Mouse (Mus musculus) heart, embryonic 16.5 days (tissue): ENCODE measurements around the gene Rhox11. TPM values are rescaled to one million over a fixed set of nuclear protein-coding genes. Genes with fewer than 3 reads are reported as not detected.
"Not testable (repeated sequence)": the region's sequence is repeated elsewhere in the genome, so short reads cannot be mapped to it uniquely, and the experiment has no call there.

ENCODE experiments used
- ATAC-seq: fragments of 200-750 bp; cut with Nextera tagmentation; replicated peaks from 2 replicates; pipeline ENCODE4 v1.8.0; 2017; ENCODE audit warnings: moderate number of reproducible peaks; ENCODE audit not compliant: insufficient read depth, low FRiP score; ENCODE audit errors: extremely low read depth
- H3K27ac ChIP-seq: fragments of 300-500 bp; sonication (generic); 2 replicates; pipeline ENCODE4 v1.5.1; 2014; ENCODE audit warnings: mild to moderate bottlenecking, low read length, control low read depth, moderate library complexity
- H3K27me3 ChIP-seq: fragments of 300-500 bp; sonication (generic); 2 replicates; pipeline ENCODE4 v1.6.1; 2014; ENCODE audit warnings: low read length, mixed read lengths; ENCODE audit not compliant: control insufficient read depth, insufficient read depth
- H3K36me3 ChIP-seq: fragments of 300-500 bp; sonication (generic); 2 replicates; pipeline ENCODE4 v1.6.1; 2014; ENCODE audit not compliant: control insufficient read depth, insufficient read depth
- H3K4me1 ChIP-seq: fragments of 300-500 bp; sonication (generic); 2 replicates; pipeline ENCODE4 v1.6.1; 2014; ENCODE audit warnings: low read length, mixed read lengths; ENCODE audit not compliant: control insufficient read depth, insufficient read depth
- H3K4me2 ChIP-seq: fragments of 300-500 bp; sonication (generic); 2 replicates; pipeline ENCODE4 v1.6.1; 2014; ENCODE audit warnings: low read depth, mild to moderate bottlenecking, control low read depth, low read length
- H3K4me3 ChIP-seq: fragments of 300-500 bp; sonication (generic); 2 replicates; pipeline ENCODE4 v1.5.1; 2014; ENCODE audit warnings: mild to moderate bottlenecking, control low read depth, low read length
- H3K9ac ChIP-seq: fragments of 300-500 bp; sonication (generic); 2 replicates; pipeline ENCODE4 v1.6.1; 2014; ENCODE audit warnings: low read length, control low read depth
- H3K9me3 ChIP-seq: fragments of 300-500 bp; sonication (generic); replicated peaks from 2 replicates; pipeline ENCODE4 v1.6.1; 2016; ENCODE audit warnings: low read length; ENCODE audit not compliant: control insufficient read depth
- WGBS: fragments of 180-500 bp; shearing (Covaris S2); extraction: QIAGEN DNeasy Blood & Tissue Kit; methylation state at CpG from one replicate; pipeline ENCODE4 v1.1.7; 2014; 5-methylcytosine and 5-hydroxymethylcytosine counted together
- polyA plus RNA-seq: library from polyadenylated mRNA; unstranded; fragments of >200 nt; fragmentation: Nextera tagmentation; extraction: Ambion mirVana; gene quantifications from 2 replicates; pipeline ENCODE4 v1.2.1, GENCODE M21; 2015

The Rhox11 gene
- polyA plus RNA-seq, result not detected in 2 replicates

DNA sequence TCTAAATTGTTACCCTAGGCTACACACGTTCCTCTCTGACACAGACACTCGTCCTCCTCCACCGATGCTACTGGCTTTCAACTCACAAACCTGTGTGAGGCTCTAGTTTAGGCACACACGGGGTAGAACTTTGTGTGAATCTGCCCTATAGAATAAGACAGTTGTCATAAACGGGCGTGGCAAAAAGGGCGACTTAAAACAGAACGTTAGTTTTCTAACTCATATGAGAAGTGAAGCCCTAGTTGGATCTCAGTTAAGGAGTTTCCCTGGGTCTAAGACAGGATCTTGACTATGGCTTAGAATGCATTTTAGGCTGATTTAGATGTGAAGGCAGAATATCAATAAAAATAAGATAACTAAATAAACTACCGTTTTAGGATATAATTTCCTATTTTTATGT is at the start of gene Rhox11:
Gene Rhox11, minus strand, starts transcription at position 101 of the 400 bp plus-strand sequence.
- WGBS, result 80% methylated on average over 9 of the region's 9 CpGs
- H3K4me3 ChIP-seq, result no peak within 1 kb of the TSS
- no peaks in the 10 kb centered on the region for H3K27me3 ChIP-seq
- no peaks in the 10 kb centered on the region for H3K4me1 ChIP-seq
- ATAC-seq, result no peak
- no peaks in the 10 kb centered on the region for H3K36me3 ChIP-seq
- H3K27ac ChIP-seq, result no peak within 1 kb of the TSS
- no peak within 1 kb of the TSS for H3K9ac ChIP-seq
- no peaks in the 10 kb centered on the region for H3K9me3 ChIP-seq
- H3K4me2 ChIP-seq, result no peak within 1 kb of the TSS

DNA sequence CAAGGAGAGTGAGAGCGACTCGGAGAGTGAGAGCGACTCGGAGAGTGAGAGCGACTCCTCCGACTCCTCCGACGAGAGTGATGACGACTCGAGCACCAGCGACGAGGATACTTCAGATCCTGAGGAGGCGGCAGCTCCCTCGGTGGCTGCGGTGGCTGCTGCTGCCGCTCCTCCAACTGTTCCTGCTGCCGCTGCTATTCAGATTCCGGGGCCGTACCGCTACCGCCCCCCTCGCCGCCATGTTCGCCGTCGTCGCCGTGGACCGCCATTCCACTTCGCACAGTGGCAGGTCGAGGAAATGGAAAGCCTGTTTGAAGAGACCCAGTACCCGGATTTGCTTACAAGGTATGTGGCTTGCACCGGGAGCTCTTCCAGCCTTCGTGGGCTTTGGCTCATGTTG is 36.5 kb upstream of the Rhox11 start:
- no peak overlapping the region for H3K4me3 ChIP-seq
- 79% methylated on average over 34 of the region's 34 CpGs for WGBS
- H3K4me1 ChIP-seq, result no peaks in the 10 kb centered on the region
- no peak overlapping the region for H3K27ac ChIP-seq
- no peaks in the 10 kb centered on the region for H3K36me3 ChIP-seq
- H3K9me3 ChIP-seq, result peaks cover 20% of the 10 kb centered on the region
- no peaks in the 10 kb centered on the region for H3K27me3 ChIP-seq
- no peak overlapping the region for H3K9ac ChIP-seq
- no peak overlapping the region for H3K4me2 ChIP-seq
- ATAC-seq, result no peak

DNA sequence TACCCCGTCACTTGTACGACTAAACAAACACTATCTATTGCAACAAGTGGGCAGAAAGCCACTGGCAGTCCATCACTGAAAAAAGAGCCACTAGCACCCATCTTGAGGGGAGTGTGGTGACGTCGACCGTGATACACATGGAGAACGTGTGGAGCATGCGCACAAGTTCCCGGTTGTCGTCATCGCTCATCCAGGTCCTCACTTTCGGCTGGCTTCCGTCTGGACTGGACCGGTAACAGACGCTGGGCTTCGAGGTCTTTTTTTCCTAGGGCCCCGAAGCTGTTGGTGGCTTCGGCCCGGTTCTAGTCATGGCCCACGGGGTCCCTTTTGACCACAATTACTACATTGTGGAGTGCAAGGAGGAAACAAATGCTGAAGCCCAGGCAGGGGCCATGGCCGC is 36.0 kb upstream of the Rhox11 start, which contains the start of gene Rhox13:
Gene Rhox13, plus strand, starts transcription at position 238 of the 400 bp plus-strand sequence.
- Histone ChIP-seq H3K36me3 (no peaks in the 10 kb centered on the region), H3K9me3 (peaks cover 20% of the 10 kb centered on the region), H3K27me3 (no peaks in the 10 kb centered on the region), H3K4me2 (no peak within 1 kb of the TSS), H3K4me3 (no peak within 1 kb of the TSS), H3K27ac (no peak within 1 kb of the TSS), H3K9ac (no peak within 1 kb of the TSS), H3K4me1 (no peaks in the 10 kb centered on the region)
- no peak for ATAC-seq
- WGBS, result 94% methylated on average over 20 of the region's 20 CpGs

DNA sequence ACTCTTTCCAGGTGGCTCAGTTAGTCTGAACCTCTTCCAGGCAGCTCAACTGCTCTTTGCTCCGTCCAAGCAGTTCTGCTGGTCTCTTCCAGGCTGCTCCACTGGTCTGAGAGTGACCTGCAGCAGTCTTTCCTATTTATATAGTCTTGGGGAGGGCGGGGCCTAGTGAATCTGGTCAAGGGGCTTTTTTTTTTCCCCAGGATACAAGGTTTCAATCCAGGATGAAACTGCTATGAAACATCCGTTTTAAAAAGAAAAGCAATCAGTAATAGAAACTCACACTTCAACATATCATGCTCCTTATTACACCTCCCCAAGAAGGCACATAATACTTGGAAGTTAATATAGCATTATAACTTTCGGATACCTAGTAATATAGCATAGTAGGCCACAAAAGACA is 25.9 kb upstream of the Rhox11 start, which contains the start of gene Rhox12:
Gene Rhox12, minus strand, starts transcription at position 101 of the 400 bp plus-strand sequence.
- 60% methylated on average over 4 of the region's 4 CpGs for WGBS
- no peaks in the 10 kb centered on the region for H3K27me3 ChIP-seq
- H3K36me3 ChIP-seq, result no peaks in the 10 kb centered on the region
- H3K4me2 ChIP-seq, result no peak within 1 kb of the TSS
- no peaks in the 10 kb centered on the region for H3K9me3 ChIP-seq
- ATAC-seq, result no peak
- H3K4me3 ChIP-seq, result no peak within 1 kb of the TSS
- no peak within 1 kb of the TSS for H3K27ac ChIP-seq
- no peak within 1 kb of the TSS for H3K9ac ChIP-seq
- H3K4me1 ChIP-seq, result no peaks in the 10 kb centered on the region

GRCm38 (mm10) chrX:38084226-38084625 is 715 bp downstream of the Rhox11 start:
- no peaks in the 10 kb centered on the region for H3K4me1 ChIP-seq
- H3K36me3 ChIP-seq, result no peaks in the 10 kb centered on the region
- H3K27ac ChIP-seq, result no peak overlapping the region
- H3K27me3 ChIP-seq, result no peaks in the 10 kb centered on the region
- WGBS, result 15% methylated on average over 12 of the region's 12 CpGs
- no peak overlapping the region for H3K9ac ChIP-seq
- no peaks in the 10 kb centered on the region for H3K9me3 ChIP-seq
- no peak overlapping the region for H3K4me3 ChIP-seq
- ATAC-seq, result no peak
- no peak overlapping the region for H3K4me2 ChIP-seq

DNA sequence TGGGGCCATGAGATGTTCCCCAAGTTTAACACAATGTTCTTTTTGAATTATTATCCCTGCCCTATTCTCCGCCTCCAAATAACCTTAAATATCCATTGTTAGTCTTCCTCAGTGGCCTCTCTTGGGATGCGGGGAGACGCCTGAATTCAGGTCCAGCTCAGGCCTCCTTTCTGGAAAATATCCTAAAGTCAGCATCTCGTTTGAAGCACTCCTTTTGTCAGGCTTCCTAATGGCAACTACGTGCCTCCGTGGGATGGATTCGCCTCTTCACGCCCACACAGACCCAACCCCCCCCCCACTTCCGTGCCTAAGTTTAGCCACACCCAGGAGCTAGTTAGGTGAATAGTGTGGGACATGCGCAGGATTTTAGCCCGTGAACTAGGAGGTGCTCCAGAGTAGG is 18.8 kb downstream of the Rhox11 start, which contains the start of gene Rhox10:
Gene Rhox10, plus strand, starts transcription at position 301 of the 400 bp plus-strand sequence.
- no peak within 1 kb of the TSS for H3K4me2 ChIP-seq
- no peaks in the 10 kb centered on the region for H3K27me3 ChIP-seq
- ATAC-seq, result no peak
- no peaks in the 10 kb centered on the region for H3K4me1 ChIP-seq
- H3K4me3 ChIP-seq, result no peak within 1 kb of the TSS
- no peak within 1 kb of the TSS for H3K27ac ChIP-seq
- WGBS, result 81% methylated on average over 11 of the region's 11 CpGs
- peaks cover 3% of the 10 kb centered on the region; the same call in 1 of the 2 replicates for H3K9me3 ChIP-seq
- H3K36me3 ChIP-seq, result no peaks in the 10 kb centered on the region
- H3K9ac ChIP-seq, result no peak within 1 kb of the TSS

DNA sequence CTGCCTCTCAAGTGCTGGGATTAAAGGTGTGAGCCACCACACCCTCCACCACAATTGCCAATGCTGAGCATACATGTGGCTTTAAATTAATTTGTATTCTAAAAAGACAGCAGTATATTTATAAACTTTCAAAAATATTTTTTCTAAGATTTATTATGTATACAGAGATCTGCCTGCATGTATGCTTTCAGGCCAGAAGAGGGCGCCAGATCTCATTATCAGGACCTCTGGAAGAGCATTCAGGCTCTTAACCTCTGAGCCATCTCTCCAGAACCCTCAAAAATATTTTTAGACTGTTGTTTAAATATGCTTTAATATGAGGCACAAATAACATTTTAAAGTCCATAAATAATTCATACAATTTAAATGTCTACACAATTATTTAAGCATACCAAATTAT is 23.4 kb downstream of the Rhox11 start:
- Histone ChIP-seq H3K9me3 (peaks cover 3% of the 10 kb centered on the region; the same call in 1 of the 2 replicates), H3K4me3 (no peak overlapping the region), H3K27me3 (no peaks in the 10 kb centered on the region), H3K4me2 (no peak overlapping the region), H3K36me3 (no peaks in the 10 kb centered on the region), H3K4me1 (no peaks in the 10 kb centered on the region), H3K9ac (no peak overlapping the region), H3K27ac (no peak overlapping the region)
- ATAC-seq, result no peak
- WGBS, result 3% methylated on average over 1 of the region's 1 CpGs

- H3K4me2 ChIP-seq, ATAC-seq, H3K36me3 ChIP-seq, H3K9ac ChIP-seq, H3K27ac ChIP-seq, H3K4me3 ChIP-seq, H3K27me3 ChIP-seq, H3K9me3 ChIP-seq, H3K4me1 ChIP-seq: not testable (repeated sequence)
Observed at GRCm38 (mm10) chrX:38043014-38043413, 41.9 kb downstream of the Rhox11 start, which contains the start of gene Btg1-ps2. TSS of gene Btg1-ps2 (minus strand) at chrX:38043114.

- Histone ChIP-seq H3K36me3 (no peaks in the 10 kb centered on the region), H3K4me1 (no peaks in the 10 kb centered on the region), H3K27me3 (no peaks in the 10 kb centered on the region), H3K9ac (no peak overlapping the region), H3K4me3 (no peak overlapping the region), H3K27ac (no peak overlapping the region), H3K4me2 (no peak overlapping the region), H3K9me3 (no peaks in the 10 kb centered on the region)
- WGBS, result 83% methylated on average over 5 of the region's 5 CpGs
- no peak for ATAC-seq
Observed at GRCm38 (mm10) chrX:38039666-38040065, 45.3 kb downstream of the Rhox11 start.
